Mouse (Mus musculus) kidney, embryonic 14.5 days (tissue): ENCODE measurements around the gene Plce1. TPM values are rescaled to one million over a fixed set of nuclear protein-coding genes. Genes with fewer than 3 reads are reported as not detected.

Source experiments
- ATAC-seq: fragments of 200-750 bp; cut with Nextera tagmentation; 2 replicates; pipeline ENCODE4 v1.8.0; 2017; ENCODE audit warnings: moderate number of reproducible peaks, mild to moderate bottlenecking, moderate TSS enrichment, moderate library complexity; ENCODE audit not compliant: low FRiP score, low TSS enrichment
- H3K27ac ChIP-seq: fragments of 300-500 bp; sonication (generic); 2 replicates; pipeline ENCODE4 v1.5.1; 2014; ENCODE audit warnings: low read depth, mild to moderate bottlenecking, low read length, moderate library complexity, mixed read lengths
- H3K27me3 ChIP-seq: fragments of 300-500 bp; sonication (generic); 2 replicates; pipeline ENCODE4 v1.6.1; 2014; ENCODE audit warnings: mild to moderate bottlenecking, low read length; ENCODE audit not compliant: control insufficient read depth, insufficient read depth
- H3K36me3 ChIP-seq: fragments of 300-500 bp; sonication (generic); 2 replicates; pipeline ENCODE4 v1.6.1; 2014; ENCODE audit warnings: low read length, mixed read lengths; ENCODE audit not compliant: control insufficient read depth, insufficient read depth
- H3K4me1 ChIP-seq: fragments of 300-500 bp; sonication (generic); 2 replicates; pipeline ENCODE4 v1.6.1; 2014; ENCODE audit warnings: low read length, mixed read lengths; ENCODE audit not compliant: control insufficient read depth, insufficient read depth
- H3K4me2 ChIP-seq: fragments of 300-500 bp; sonication (generic); replicated peaks from 2 replicates; pipeline ENCODE4 v1.6.1; 2014; ENCODE audit warnings: low read depth, mild to moderate bottlenecking, low read length
- H3K4me3 ChIP-seq: fragments of 300-500 bp; sonication (generic); 2 replicates; pipeline ENCODE4 v1.5.1; 2014; ENCODE audit warnings: mild to moderate bottlenecking, low read length
- H3K9ac ChIP-seq: fragments of 300-500 bp; sonication (generic); 2 replicates; pipeline ENCODE4 v1.6.1; 2014; ENCODE audit warnings: low read depth, mild to moderate bottlenecking, low read length, moderate library complexity
- H3K9me3 ChIP-seq: fragments of 300-500 bp; sonication (generic); 2 replicates; pipeline ENCODE4 v1.6.1; 2016; ENCODE audit warnings: low read length; ENCODE audit not compliant: control insufficient read depth
- WGBS: fragments of 180-500 bp; shearing (Covaris S2); extraction: QIAGEN DNeasy Blood & Tissue Kit; methylation state at CpG from one replicate; pipeline ENCODE4 v1.1.7; 2014; 5-methylcytosine and 5-hydroxymethylcytosine counted together
- polyA plus RNA-seq: library from polyadenylated mRNA; unstranded; fragments of >200 nt; fragmentation: Nextera tagmentation; extraction: Ambion mirVana; gene quantifications from 2 replicates; pipeline ENCODE4 v1.2.1, GENCODE M21; 2014

The Plce1 gene
- polyA plus RNA-seq, 1 experiment from 2014 or later, result 3.6 TPM

DNA sequence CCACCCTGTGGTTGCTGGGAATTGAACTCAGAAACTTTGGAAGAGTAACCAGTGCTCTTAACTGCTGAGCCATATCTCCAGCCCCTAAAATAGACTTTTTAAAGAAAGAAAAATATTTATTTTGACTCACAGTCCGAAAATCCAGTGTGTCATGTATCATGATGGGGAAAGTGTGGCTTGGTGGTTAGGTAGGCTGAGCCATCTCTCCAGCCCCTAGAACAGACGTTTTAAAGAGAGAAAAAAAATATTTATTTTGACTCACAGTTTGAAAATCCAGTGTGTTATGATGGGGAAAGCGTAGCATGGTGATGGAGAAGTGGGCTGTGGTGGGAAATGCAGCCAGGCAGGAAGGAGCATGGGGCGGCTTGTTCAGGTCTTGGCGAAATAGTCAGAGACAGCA lies 126.3 kb downstream of the Plce1 start:
- Histone ChIP-seq H3K27me3 (no peaks in the 10 kb centered on the region), H3K4me1 (no peaks in the 10 kb centered on the region), H3K9ac (no peak overlapping the region), H3K27ac (no peak overlapping the region), H3K4me3 (no peak overlapping the region), H3K36me3 (no peaks in the 10 kb centered on the region), H3K4me2 (no peak overlapping the region), H3K9me3 (no peaks in the 10 kb centered on the region)
- no peak for ATAC-seq
- WGBS, result 83% methylated on average over 5 of the region's 5 CpGs

DNA sequence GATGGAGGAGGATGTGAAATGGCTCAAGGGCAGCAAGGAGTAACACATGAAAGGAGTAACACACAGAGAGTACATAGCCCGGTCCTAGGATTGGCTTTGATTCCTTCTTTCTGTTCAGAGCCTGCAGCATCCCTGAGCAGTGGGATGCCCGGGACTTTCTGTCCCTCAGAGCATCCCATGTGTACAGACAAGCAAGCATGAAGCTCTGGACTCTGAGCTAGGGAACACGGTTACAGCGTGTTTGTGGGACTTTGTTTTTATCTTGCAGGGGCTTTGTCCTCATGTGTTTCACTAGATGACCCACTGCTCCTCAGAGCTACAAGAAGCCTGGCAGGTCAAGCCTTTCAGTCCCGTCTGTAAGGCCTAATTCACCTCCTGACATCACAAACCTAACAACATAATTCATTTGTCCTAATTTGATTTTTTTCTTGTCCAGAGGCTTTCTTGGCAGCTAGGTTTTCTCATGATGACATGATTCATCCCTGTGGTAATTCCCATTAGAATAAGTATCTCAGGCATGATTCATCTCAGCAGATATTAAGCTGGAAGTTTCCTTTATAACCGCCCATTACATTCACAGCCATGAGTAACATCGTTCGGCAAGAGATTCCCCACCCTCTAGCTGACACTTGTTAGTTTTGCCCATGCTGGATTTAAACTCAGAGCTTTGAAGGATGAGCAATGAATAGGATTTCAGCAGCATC lies 128.2 kb downstream of the Plce1 start:
- H3K4me2 ChIP-seq, result no peak overlapping the region
- no peaks in the 10 kb centered on the region for H3K36me3 ChIP-seq
- 78% methylated on average over 8 of the region's 8 CpGs for WGBS
- no peak overlapping the region for H3K9ac ChIP-seq
- H3K4me1 ChIP-seq, result no peaks in the 10 kb centered on the region
- no peak overlapping the region for H3K4me3 ChIP-seq
- H3K27ac ChIP-seq, result no peak overlapping the region
- no peaks in the 10 kb centered on the region for H3K27me3 ChIP-seq
- ATAC-seq, result no peak
- H3K9me3 ChIP-seq, result no peaks in the 10 kb centered on the region

DNA sequence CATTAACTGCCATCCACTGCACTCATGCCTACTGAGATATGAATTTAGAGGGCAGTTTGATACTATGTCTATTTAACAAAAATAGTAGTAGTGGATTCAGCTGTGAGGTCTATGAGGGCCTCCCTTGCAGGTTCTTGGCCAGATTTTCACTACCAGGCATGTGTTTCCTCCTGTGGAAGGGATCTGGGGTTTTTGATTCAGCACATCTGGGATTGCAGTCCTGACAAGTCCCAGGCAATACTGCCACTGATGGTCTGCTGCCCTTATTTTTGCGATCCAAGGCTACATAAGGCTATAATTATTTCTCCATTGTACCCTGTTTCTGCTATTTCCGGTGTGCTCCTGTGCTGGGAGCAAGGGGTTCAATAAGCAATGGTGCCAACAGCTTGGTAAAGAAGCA lies 129.4 kb downstream of the Plce1 start:
- H3K4me2 ChIP-seq, result no peak overlapping the region
- H3K4me3 ChIP-seq, result no peak overlapping the region
- no peak for ATAC-seq
- H3K9ac ChIP-seq, result no peak overlapping the region
- H3K9me3 ChIP-seq, result no peaks in the 10 kb centered on the region
- 92% methylated on average over 2 of the region's 2 CpGs for WGBS
- no peaks in the 10 kb centered on the region for H3K36me3 ChIP-seq
- no peaks in the 10 kb centered on the region for H3K4me1 ChIP-seq
- no peak overlapping the region for H3K27ac ChIP-seq
- no peaks in the 10 kb centered on the region for H3K27me3 ChIP-seq

DNA sequence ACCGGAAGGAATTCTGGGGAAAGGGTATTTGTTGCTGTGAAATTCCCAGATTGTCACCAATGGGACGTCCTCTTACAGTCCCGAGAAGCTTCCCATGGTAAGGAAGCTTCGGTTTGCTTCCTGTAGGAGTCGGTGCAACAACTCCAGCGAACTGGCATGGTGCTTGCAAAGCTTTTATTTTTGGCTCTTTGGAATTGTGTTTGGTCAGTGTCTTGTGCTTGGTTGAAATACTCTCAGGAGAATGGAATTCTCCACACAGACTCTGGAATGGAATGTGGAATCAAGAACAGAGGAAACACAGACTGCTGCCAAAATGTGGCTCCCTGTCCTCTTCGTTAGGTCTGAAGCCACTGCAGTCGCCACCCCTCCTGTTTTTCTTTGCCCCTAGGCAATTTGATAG lies 129.9 kb downstream of the Plce1 start:
- ATAC-seq, result no peak
- Histone ChIP-seq H3K27me3 (no peaks in the 10 kb centered on the region), H3K9ac (no peak overlapping the region), H3K9me3 (no peaks in the 10 kb centered on the region), H3K27ac (no peak overlapping the region), H3K4me2 (no peak overlapping the region), H3K4me3 (no peak overlapping the region), H3K36me3 (no peaks in the 10 kb centered on the region), H3K4me1 (no peaks in the 10 kb centered on the region)
- 89% methylated on average over 8 of the region's 8 CpGs for WGBS

DNA sequence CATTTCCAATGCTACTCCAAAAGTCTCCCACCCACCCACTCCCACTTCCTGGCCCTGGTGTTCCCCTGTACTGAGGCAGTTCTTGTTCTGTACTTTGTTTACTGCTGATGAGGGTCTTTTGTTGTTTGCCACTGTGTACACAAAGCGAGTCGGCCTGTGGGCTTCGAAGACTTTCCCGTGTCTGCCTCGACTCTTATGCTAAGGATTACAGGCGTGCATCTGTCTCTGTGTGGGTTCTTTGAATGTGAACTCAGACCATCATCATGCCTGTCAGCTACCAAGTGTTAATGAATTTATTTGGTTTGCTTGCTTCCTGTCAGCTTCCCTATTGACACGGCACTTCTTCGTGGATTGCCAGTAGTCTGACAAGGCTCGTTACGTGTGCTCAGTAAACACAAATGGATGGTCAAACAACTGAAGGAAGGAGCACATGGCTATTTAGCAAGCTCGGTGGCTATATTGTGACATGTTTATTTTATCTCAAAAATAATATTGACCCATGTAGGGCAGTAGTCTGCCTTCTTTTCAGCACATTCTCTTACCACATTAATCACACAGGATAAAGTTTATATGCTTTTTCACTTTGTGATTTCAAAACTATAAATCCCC lies 133.3 kb downstream of the Plce1 start:
- H3K27ac ChIP-seq, result no peak overlapping the region
- 67% methylated on average over 11 of the region's 11 CpGs for WGBS
- ATAC-seq, result no peak
- no peaks in the 10 kb centered on the region for H3K27me3 ChIP-seq
- no peaks in the 10 kb centered on the region for H3K4me1 ChIP-seq
- no peaks in the 10 kb centered on the region for H3K9me3 ChIP-seq
- no peaks in the 10 kb centered on the region for H3K36me3 ChIP-seq
- no peak overlapping the region for H3K4me2 ChIP-seq
- H3K4me3 ChIP-seq, result no peak overlapping the region
- H3K9ac ChIP-seq, result no peak overlapping the region

GRCm38 (mm10) chr19:38615356-38615755 lies 134.4 kb downstream of the Plce1 start:
- Histone ChIP-seq H3K27me3 (no peaks in the 10 kb centered on the region), H3K27ac (no peak overlapping the region), H3K9me3 (no peaks in the 10 kb centered on the region), H3K36me3 (no peaks in the 10 kb centered on the region), H3K4me2 (no peak overlapping the region), H3K4me3 (no peak overlapping the region), H3K9ac (no peak overlapping the region), H3K4me1 (no peaks in the 10 kb centered on the region)
- ATAC-seq, result 0 out of 2 replicates have a peak, but pooled peaks have one; percentile 35
- WGBS, result 35% methylated on average over 6 of the region's 6 CpGs

DNA sequence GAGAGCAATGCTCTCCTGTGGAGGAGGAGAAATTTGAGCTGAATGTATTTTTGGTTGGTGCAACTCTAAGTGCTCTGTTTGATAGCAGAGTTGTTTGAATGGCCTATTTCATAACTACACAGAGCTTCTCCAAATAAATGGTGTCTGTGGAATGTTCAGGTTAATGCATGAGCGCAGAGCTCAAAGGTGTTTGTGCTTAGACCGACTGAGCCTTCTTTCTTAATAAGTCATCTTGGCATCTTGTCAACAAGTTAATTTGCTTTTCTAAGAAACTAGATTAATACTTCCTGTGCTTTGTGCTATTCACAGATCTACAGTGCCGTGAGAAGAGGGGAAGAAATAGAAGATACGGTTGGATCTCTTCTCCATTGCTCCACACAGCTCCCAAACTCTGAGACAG lies 139.2 kb downstream of the Plce1 start:
- Histone ChIP-seq H3K27ac (no peak overlapping the region), H3K27me3 (no peaks in the 10 kb centered on the region), H3K9ac (no peak overlapping the region), H3K4me3 (no peak overlapping the region), H3K4me2 (no peak overlapping the region), H3K4me1 (no peaks in the 10 kb centered on the region), H3K36me3 (no peaks in the 10 kb centered on the region), H3K9me3 (no peaks in the 10 kb centered on the region)
- ATAC-seq, result no peak
- WGBS, result 62% methylated on average over 4 of the region's 4 CpGs

GRCm38 (mm10) chr19:38621546-38621945 lies 140.6 kb downstream of the Plce1 start:
- WGBS, result 53% methylated on average over 10 of the region's 10 CpGs
- ATAC-seq, result no peak
- H3K4me3 ChIP-seq, result no peak overlapping the region
- H3K4me2 ChIP-seq, result no peak overlapping the region
- H3K9ac ChIP-seq, result no peak overlapping the region
- H3K27ac ChIP-seq, result no peak overlapping the region
- no peaks in the 10 kb centered on the region for H3K9me3 ChIP-seq
- H3K36me3 ChIP-seq, result no peaks in the 10 kb centered on the region
- no peaks in the 10 kb centered on the region for H3K4me1 ChIP-seq
- no peaks in the 10 kb centered on the region for H3K27me3 ChIP-seq

DNA sequence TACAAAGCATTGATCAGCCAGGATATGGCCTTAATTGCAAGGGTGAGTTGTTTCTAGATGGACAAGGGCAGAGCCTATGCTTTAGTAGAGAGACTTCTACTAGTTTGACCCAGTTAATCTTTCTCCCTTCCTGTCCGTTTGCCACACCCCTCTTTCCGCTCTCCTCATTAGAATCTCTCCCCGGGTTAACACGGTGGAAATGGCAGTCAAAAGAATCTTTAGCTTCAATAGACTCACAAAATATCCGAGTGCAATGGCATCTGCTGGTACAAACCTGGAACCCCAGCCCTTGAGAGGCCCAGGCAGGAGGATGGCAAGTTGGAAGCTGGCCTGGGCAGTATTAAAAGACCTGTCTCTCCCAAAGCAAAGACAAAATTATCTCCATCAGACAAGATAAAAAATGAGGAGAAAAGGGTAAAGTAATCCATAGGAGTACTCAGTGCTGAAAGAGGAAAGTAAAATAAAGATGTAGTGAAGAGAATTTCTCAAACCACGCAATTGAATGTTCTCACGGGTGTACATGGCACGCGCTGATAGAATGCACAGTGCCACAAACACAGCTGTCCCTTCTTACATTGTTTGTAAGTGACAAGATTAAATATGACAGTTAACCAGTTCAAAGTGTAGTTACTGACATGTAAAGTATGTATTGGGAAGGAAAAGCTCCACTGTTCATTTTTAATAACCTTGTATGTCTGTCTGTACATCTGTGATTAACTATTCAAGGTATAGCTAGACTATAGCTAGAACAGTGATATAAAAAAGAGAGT lies 145.5 kb downstream of the Plce1 start:
- no peaks in the 10 kb centered on the region for H3K36me3 ChIP-seq
- H3K4me1 ChIP-seq, result no peaks in the 10 kb centered on the region
- H3K27me3 ChIP-seq, result no peaks in the 10 kb centered on the region
- H3K9ac ChIP-seq, result no peak overlapping the region
- H3K4me3 ChIP-seq, result no peak overlapping the region
- H3K4me2 ChIP-seq, result no peak overlapping the region
- WGBS, result 89% methylated on average over 9 of the region's 9 CpGs
- no peak for ATAC-seq
- no peak overlapping the region for H3K27ac ChIP-seq
- H3K9me3 ChIP-seq, result no peaks in the 10 kb centered on the region
